Mouse (Mus musculus) stomach, embryonic 15.5 days (tissue): ENCODE measurements around the gene Ethe1. TPM values are rescaled to one million over a fixed set of nuclear protein-coding genes. Genes with fewer than 3 reads are reported as not detected.

Source experiments
- ATAC-seq: fragments of 200-750 bp; cut with Nextera tagmentation; 2 replicates; pipeline ENCODE4 v1.8.0; 2017; ENCODE audit warnings: low read depth, moderate number of reproducible peaks, moderate TSS enrichment; ENCODE audit not compliant: insufficient read depth, low FRiP score
- H3K27ac ChIP-seq: fragments of 300-500 bp; sonication (generic); 2 replicates; pipeline ENCODE4 v1.5.1; 2015; ENCODE audit warnings: mild to moderate bottlenecking, inconsistent platforms
- H3K27me3 ChIP-seq: fragments of 300-500 bp; sonication (generic); replicated peaks from 2 replicates; pipeline ENCODE4 v1.6.1; 2015; ENCODE audit warnings: inconsistent platforms
- H3K36me3 ChIP-seq: fragments of 300-500 bp; sonication (generic); 2 replicates; pipeline ENCODE4 v1.6.1; 2015; ENCODE audit warnings: inconsistent platforms
- H3K4me1 ChIP-seq: fragments of 300-500 bp; sonication (generic); 2 replicates; pipeline ENCODE4 v1.6.1; 2015; ENCODE audit warnings: inconsistent platforms
- H3K4me2 ChIP-seq: fragments of 300-500 bp; sonication (generic); 2 replicates; pipeline ENCODE4 v1.6.1; 2015; ENCODE audit warnings: mild to moderate bottlenecking, inconsistent platforms
- H3K4me3 ChIP-seq: fragments of 300-500 bp; sonication (generic); replicated peaks from 2 replicates; pipeline ENCODE4 v1.5.1; 2015; ENCODE audit warnings: inconsistent platforms
- H3K9ac ChIP-seq: fragments of 300-500 bp; sonication (generic); 2 replicates; pipeline ENCODE4 v1.6.1; 2015; ENCODE audit warnings: inconsistent platforms
- H3K9me3 ChIP-seq: fragments of 300-500 bp; sonication (generic); 2 replicates; pipeline ENCODE4 v1.6.1; 2016; ENCODE audit warnings: inconsistent platforms
- WGBS: fragments of 180-500 bp; shearing (Covaris S2); methylation state at CpG from one replicate; pipeline ENCODE4 v1.1.7; 2015; 5-methylcytosine and 5-hydroxymethylcytosine counted together
- polyA plus RNA-seq: library from polyadenylated mRNA; unstranded; fragments of >200 nt; fragmentation: Nextera tagmentation; extraction: Ambion mirVana; gene quantifications from 2 replicates; pipeline ENCODE4 v1.2.1, GENCODE M21; 2015

Ethe1 gene
- polyA plus RNA-seq, 1 experiment from 2014 or later, result 37.1 TPM

GRCm38 (mm10) chr7:24555786-24556185 lies 31.6 kb upstream of the Ethe1 start:
- no peaks in the 10 kb centered on the region for H3K27me3 ChIP-seq
- no peak overlapping the region for H3K9ac ChIP-seq
- H3K4me2 ChIP-seq, result no peak overlapping the region
- H3K4me3 ChIP-seq, result no peak overlapping the region
- H3K4me1 ChIP-seq, result no peaks in the 10 kb centered on the region
- no peaks in the 10 kb centered on the region for H3K9me3 ChIP-seq
- peaks cover 29% of the 10 kb centered on the region for H3K36me3 ChIP-seq
- ATAC-seq, result no peak
- no peak overlapping the region for H3K27ac ChIP-seq
- 92% methylated on average over 10 of the region's 10 CpGs for WGBS

GRCm38 (mm10) chr7:24561450-24561849 lies 25.9 kb upstream of the Ethe1 start:
- H3K27ac ChIP-seq, result 0 out of 2 replicates have a peak overlapping the region, but pooled peaks have one; percentile 9
- no peaks in the 10 kb centered on the region for H3K9me3 ChIP-seq
- no peaks in the 10 kb centered on the region for H3K27me3 ChIP-seq
- 83% methylated on average over 4 of the region's 4 CpGs for WGBS
- H3K4me1 ChIP-seq, result no peaks in the 10 kb centered on the region
- peaks cover 23% of the 10 kb centered on the region for H3K36me3 ChIP-seq
- no peak for ATAC-seq
- no peak overlapping the region for H3K9ac ChIP-seq
- H3K4me2 ChIP-seq, result no peak overlapping the region
- H3K4me3 ChIP-seq, result no peak overlapping the region

- 90% methylated on average over 8 of the region's 8 CpGs for WGBS
- Histone ChIP-seq H3K9ac (no peak overlapping the region), H3K4me2 (no peak overlapping the region), H3K36me3 (peaks cover 38% of the 10 kb centered on the region), H3K9me3 (no peaks in the 10 kb centered on the region), H3K4me1 (no peaks in the 10 kb centered on the region), H3K4me3 (no peak overlapping the region), H3K27ac (no peak overlapping the region), H3K27me3 (no peaks in the 10 kb centered on the region)
- ATAC-seq, result no peak
These were observed 24.0 kb upstream of the Ethe1 start for GRCm38 (mm10) chr7:24563191-24563836.

DNA sequence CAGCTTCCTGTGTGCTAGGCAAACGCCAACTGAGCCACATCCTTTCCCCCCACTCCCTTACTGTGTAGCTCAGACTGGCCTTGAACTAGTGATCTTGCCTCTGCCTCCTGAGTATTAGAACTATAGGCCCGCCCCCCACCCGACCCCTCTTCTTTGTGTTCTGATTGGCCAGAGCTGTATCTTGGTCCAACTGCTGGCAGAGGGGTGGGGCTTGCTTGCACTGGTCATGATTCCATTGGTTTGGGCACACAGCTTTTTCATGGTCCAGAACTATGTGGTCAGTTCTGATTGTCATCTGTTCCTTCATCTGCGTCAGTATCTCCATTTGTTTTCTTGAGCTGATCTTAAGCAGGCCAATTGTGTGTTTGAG lies 23.5 kb upstream of the Ethe1 start:
- Histone ChIP-seq H3K4me2 (no peak overlapping the region), H3K36me3 (peaks cover 43% of the 10 kb centered on the region), H3K9me3 (no peaks in the 10 kb centered on the region), H3K4me3 (no peak overlapping the region), H3K4me1 (no peaks in the 10 kb centered on the region), H3K27me3 (no peaks in the 10 kb centered on the region), H3K9ac (no peak overlapping the region), H3K27ac (no peak overlapping the region)
- ATAC-seq, result no peak
- 88% methylated on average over 4 of the region's 4 CpGs for WGBS

DNA sequence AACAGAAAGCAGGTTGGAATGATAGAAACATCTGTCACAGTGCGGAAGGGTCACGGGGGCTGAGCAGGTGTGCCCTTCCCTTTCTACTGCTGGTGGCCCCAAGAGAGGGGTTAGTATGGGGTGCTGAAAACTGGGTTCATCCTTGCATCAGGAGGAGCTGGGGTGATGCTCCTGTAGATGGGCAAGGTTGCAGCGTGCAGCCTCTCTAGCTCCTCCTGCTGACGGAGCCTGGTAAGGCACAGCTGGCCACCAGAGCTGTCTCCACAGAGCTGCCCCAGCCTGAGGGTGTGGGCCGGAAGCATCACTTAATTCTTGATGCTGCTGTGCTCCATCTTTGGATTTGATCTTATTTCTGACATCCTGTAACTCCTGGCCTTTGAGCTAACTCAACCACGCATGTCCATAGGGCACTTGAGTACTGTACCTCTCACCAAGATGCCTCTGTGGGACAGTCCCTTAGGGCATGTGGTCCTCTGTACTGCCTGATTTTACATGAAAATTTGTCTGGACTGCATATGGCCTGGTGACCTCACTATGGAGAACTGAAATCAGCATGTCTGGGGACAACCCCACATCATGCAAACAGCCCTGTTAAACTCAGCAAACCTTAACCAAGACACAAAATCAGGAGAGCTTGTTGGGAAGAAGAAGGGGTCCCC lies 22.6 kb upstream of the Ethe1 start:
- no peak for ATAC-seq
- Histone ChIP-seq H3K4me1 (no peaks in the 10 kb centered on the region), H3K4me3 (no peak overlapping the region), H3K27me3 (no peaks in the 10 kb centered on the region), H3K36me3 (peaks cover 38% of the 10 kb centered on the region), H3K9me3 (no peaks in the 10 kb centered on the region), H3K4me2 (no peak overlapping the region), H3K27ac (no peak overlapping the region), H3K9ac (no peak overlapping the region)
- WGBS, result 59% methylated on average over 6 of the region's 6 CpGs

- WGBS, result 88% methylated on average over 11 of the region's 11 CpGs
- H3K36me3 ChIP-seq, result peaks cover 38% of the 10 kb centered on the region
- H3K9me3 ChIP-seq, result no peaks in the 10 kb centered on the region
- H3K27ac ChIP-seq, result no peak overlapping the region
- H3K9ac ChIP-seq, result no peak overlapping the region
- no peak overlapping the region for H3K4me3 ChIP-seq
- no peaks in the 10 kb centered on the region for H3K4me1 ChIP-seq
- no peak for ATAC-seq
- no peaks in the 10 kb centered on the region for H3K27me3 ChIP-seq
- H3K4me2 ChIP-seq, result no peak overlapping the region
These were observed 21.7 kb upstream of the Ethe1 start for GRCm38 (mm10) chr7:24565627-24566026.

- H3K27ac ChIP-seq, result no peak overlapping the region
- no peaks in the 10 kb centered on the region for H3K9me3 ChIP-seq
- no peak overlapping the region for H3K4me2 ChIP-seq
- H3K27me3 ChIP-seq, result no peaks in the 10 kb centered on the region
- H3K36me3 ChIP-seq, result peaks cover 37% of the 10 kb centered on the region
- H3K4me1 ChIP-seq, result no peaks in the 10 kb centered on the region
- H3K9ac ChIP-seq, result no peak overlapping the region
- WGBS, result 93% methylated on average over 9 of the region's 9 CpGs
- no peak overlapping the region for H3K4me3 ChIP-seq
- ATAC-seq, result no peak
These were observed 21.1 kb upstream of the Ethe1 start for GRCm38 (mm10) chr7:24566206-24566605.

- WGBS, result 90% methylated on average over 4 of the region's 4 CpGs
- no peak overlapping the region for H3K9ac ChIP-seq
- H3K9me3 ChIP-seq, result no peaks in the 10 kb centered on the region
These were observed 18.8 kb upstream of the Ethe1 start for GRCm38 (mm10) chr7:24568512-24568911.

GRCm38 (mm10) chr7:24571071-24571470 lies 16.3 kb upstream of the Ethe1 start:
- Histone ChIP-seq H3K9ac (no peak overlapping the region), H3K36me3 (peaks cover 32% of the 10 kb centered on the region)

More at GRCm38 (mm10) chr7:24568512-24568911, 18.8 kb upstream of the Ethe1 start:
- Histone ChIP-seq H3K27ac (no peak overlapping the region), H3K4me3 (no peak overlapping the region), H3K36me3 (peaks cover 32% of the 10 kb centered on the region), H3K4me1 (no peaks in the 10 kb centered on the region), H3K27me3 (no peaks in the 10 kb centered on the region), H3K4me2 (no peak overlapping the region)
- ATAC-seq, result no peak

GRCm38 (mm10) chr7:24572455-24572854 lies 14.9 kb upstream of the Ethe1 start:
- WGBS, result 60% methylated on average over 5 of the region's 5 CpGs
- peaks cover 19% of the 10 kb centered on the region for H3K36me3 ChIP-seq
- H3K4me3 ChIP-seq, result no peak overlapping the region
- no peak overlapping the region for H3K27ac ChIP-seq
- H3K4me1 ChIP-seq, result no peaks in the 10 kb centered on the region
- no peak overlapping the region for H3K9ac ChIP-seq
- H3K4me2 ChIP-seq, result no peak overlapping the region
- ATAC-seq, result no peak
- no peaks in the 10 kb centered on the region for H3K27me3 ChIP-seq
- no peaks in the 10 kb centered on the region for H3K9me3 ChIP-seq

More at GRCm38 (mm10) chr7:24571071-24571470, 16.3 kb upstream of the Ethe1 start:
- Histone ChIP-seq H3K27ac (no peak overlapping the region), H3K9me3 (no peaks in the 10 kb centered on the region), H3K4me3 (no peak overlapping the region), H3K4me1 (no peaks in the 10 kb centered on the region), H3K4me2 (no peak overlapping the region), H3K27me3 (no peaks in the 10 kb centered on the region)
- ATAC-seq, result no peak
- WGBS, result 75% methylated on average over 4 of the region's 4 CpGs

GRCm38 (mm10) chr7:24574224-24574796 lies 13.0 kb upstream of the Ethe1 start:
- Histone ChIP-seq H3K4me3 (no peak overlapping the region), H3K36me3 (peaks cover 5% of the 10 kb centered on the region), H3K9me3 (no peaks in the 10 kb centered on the region), H3K27ac (no peak overlapping the region), H3K4me2 (no peak overlapping the region), H3K4me1 (no peaks in the 10 kb centered on the region), H3K9ac (no peak overlapping the region), H3K27me3 (no peaks in the 10 kb centered on the region)
- 62% methylated on average over 12 of the region's 12 CpGs for WGBS
- peak; percentile 33; the same call in 1 of the 2 replicates for ATAC-seq

DNA sequence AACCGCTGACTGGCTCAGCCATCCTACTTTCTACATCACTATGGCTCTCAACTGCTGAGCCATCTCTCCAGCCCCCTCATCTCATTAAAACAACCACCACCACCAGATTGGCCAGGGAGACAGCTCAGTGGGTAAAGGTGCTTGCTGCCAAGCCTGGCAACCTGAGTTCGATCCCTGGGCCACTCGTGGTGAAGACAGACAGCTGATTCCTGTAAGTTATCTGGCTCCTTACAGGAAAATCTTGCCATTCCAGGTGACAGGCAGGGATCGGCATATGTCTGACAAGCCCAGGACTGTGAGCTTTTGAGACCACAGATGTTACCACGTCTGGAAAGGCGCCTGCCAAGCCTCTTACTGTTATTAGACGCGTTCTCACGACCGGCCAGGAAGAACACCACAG lies 9.5 kb upstream of the Ethe1 start:
- WGBS, result 89% methylated on average over 10 of the region's 10 CpGs
- Histone ChIP-seq H3K9ac (no peak overlapping the region), H3K27ac (no peak overlapping the region), H3K4me2 (no peak overlapping the region), H3K4me3 (no peak overlapping the region), H3K36me3 (no peaks in the 10 kb centered on the region; the same call in 1 of the 2 replicates), H3K4me1 (no peaks in the 10 kb centered on the region), H3K9me3 (no peaks in the 10 kb centered on the region), H3K27me3 (no peaks in the 10 kb centered on the region)
- no peak for ATAC-seq
